Mouse (Mus musculus) frontal cortex, postnatal 25 days (tissue): ENCODE results near the gene Gm498.

Experiments
- DNase-seq, 2 experiments: peaks; one replicate each; pipeline ENCODE4 v3.0.0; 2022; ENCODE audit warnings: low spot score in 2 of 2

Gene Gm498

GRCm38 (mm10) chr7:143866538-143866937 lies at the start of gene Gm498:
Gene Gm498 (plus strand): TSS chr7:143866838.
- no peak for DNase-seq

GRCm38 (mm10) chr7:143819201-143819600 lies 47.4 kb upstream of the Gm498 start:
- DNase-seq: no peak

- DNase-seq: no peak
Measured at GRCm38 (mm10) chr7:143821241-143821640, 45.4 kb upstream of the Gm498 start.

- DNase-seq: peak; percentile 94 to 97
Measured at GRCm38 (mm10) chr7:143822375-143823265, 44.0 kb upstream of the Gm498 start, which contains the start of the genes Nadsyn1 and Dhcr7. Gene Nadsyn1 (minus strand): TSS chr7:143822849. Gene Dhcr7 (plus strand): TSS chr7:143823145.

GRCm38 (mm10) chr7:143823266-143823605 lies 43.4 kb upstream of the Gm498 start:
- no peak for DNase-seq

- no peak for DNase-seq
Measured at GRCm38 (mm10) chr7:143826985-143827384, 39.7 kb upstream of the Gm498 start.

GRCm38 (mm10) chr7:143829504-143830331 lies 36.9 kb upstream of the Gm498 start:
- DNase-seq: peak; percentile 93 to 95

GRCm38 (mm10) chr7:143830399-143830798 lies 36.2 kb upstream of the Gm498 start:
- DNase-seq: no peak

GRCm38 (mm10) chr7:143832196-143832595 lies 34.4 kb upstream of the Gm498 start:
- no peak for DNase-seq

- DNase-seq: no peak
Measured at GRCm38 (mm10) chr7:143832611-143833010, 34.0 kb upstream of the Gm498 start.

GRCm38 (mm10) chr7:143833581-143834190 lies 33.0 kb upstream of the Gm498 start:
- DNase-seq: no peak

GRCm38 (mm10) chr7:143834316-143834715 lies 32.3 kb upstream of the Gm498 start:
- DNase-seq: no peak

- DNase-seq: no peak
Measured at GRCm38 (mm10) chr7:143834972-143835371, 31.7 kb upstream of the Gm498 start.

- DNase-seq: no peak
Measured at GRCm38 (mm10) chr7:143837705-143838358, 28.8 kb upstream of the Gm498 start.

GRCm38 (mm10) chr7:143840121-143840520 lies 26.5 kb upstream of the Gm498 start:
- DNase-seq: no peak

GRCm38 (mm10) chr7:143841301-143841700 lies 25.3 kb upstream of the Gm498 start:
- no peak for DNase-seq

- DNase-seq: no peak
Measured at GRCm38 (mm10) chr7:143848127-143848767, 18.4 kb upstream of the Gm498 start.

GRCm38 (mm10) chr7:143848768-143849482 lies 17.7 kb upstream of the Gm498 start:
- no peak for DNase-seq

GRCm38 (mm10) chr7:143868874-143869273 lies 2.2 kb downstream of the Gm498 start:
- DNase-seq: no peak

- no peak for DNase-seq
Measured at GRCm38 (mm10) chr7:143883717-143884116, 17.1 kb downstream of the Gm498 start.
